Mouse (Mus musculus): Measurements from ENCODE around the gene Usp2. TPM values are rescaled to one million over a fixed set of nuclear protein-coding genes. Genes with fewer than 3 reads are reported as not detected.

The Usp2 gene
- 100 to 1,000 TPM in 1 of 2 experiments, 10 to 100 TPM in 1; 99.3 to 120 TPM for total RNA-seq (2021)
- long read RNA-seq, experiment 1, transcript Usp2-201 (13 exons, 3,867 nt) = minor isoform, 10 of 121 reads
- long read RNA-seq, experiment 1, transcript Usp2-202 (12 exons, 2,057 nt) = major isoform, 83 of 121 reads
- long read RNA-seq, experiment 1, partial matches to known transcripts = 5 of 121 reads
- long read RNA-seq, experiment 1, other reads (novel, unspliced or antisense) = 23 of 121 reads
- long read RNA-seq, experiment 2, transcript Usp2-201 (13 exons, 3,867 nt) = minor isoform, 15 of 80 reads
- long read RNA-seq, experiment 2, transcript Usp2-202 (12 exons, 2,057 nt) = major isoform, 48 of 80 reads
- long read RNA-seq, experiment 2, partial matches to known transcripts = 4 of 80 reads
- long read RNA-seq, experiment 2, other reads (novel, unspliced or antisense) = 12 of 80 reads

GRCm38 (mm10) chr9:44066785-44067225, at the start of gene Usp2:
Usp2 (plus strand) TSS chr9:44067021.
- peak; percentile 99 to 100 for DNase-seq (ENCODE audit: extremely low spot score in 1 of 2, low spot score in 2 of 2)
- Histone ChIP-seq H3K27ac (peak within 1 kb of the TSS; percentile 91), H3K4me3 (peak within 1 kb of the TSS; percentile 62)
- TF ChIP-seq CTCF (IDR thresholded peaks at IDR 0.05) = peak; percentile 99
- intact Hi-C loops (cut with DNase I) = loop anchor here (2.0 to 5.0 kb wide), 4 partner anchors 20 to 80 kb away; partner anchors contain the start of genes C1qtnf5 and Thy1

- H3K4me3 ChIP-seq = no peak overlapping the region
- TF ChIP-seq CTCF (IDR thresholded peaks at IDR 0.05) = no peak
- DNase-seq (ENCODE audit: extremely low spot score in 1 of 2, low spot score in 2 of 2) = no peak
- no peak overlapping the region for H3K27ac ChIP-seq
- intact Hi-C loops (cut with DNase I) = no loop called here
Observed at GRCm38 (mm10) chr9:44017846-44018245, 49.0 kb upstream of the Usp2 start.

- no peak overlapping the region for H3K4me3 ChIP-seq
- intact Hi-C loops (cut with DNase I) = no loop called here
- no peak for DNase-seq (ENCODE audit: extremely low spot score in 1 of 2, low spot score in 2 of 2)
- no peak for TF ChIP-seq CTCF (IDR thresholded peaks at IDR 0.05)
- no peak overlapping the region for H3K27ac ChIP-seq
Observed at GRCm38 (mm10) chr9:44020001-44020400, 46.8 kb upstream of the Usp2 start.

- intact Hi-C loops (cut with DNase I) = no loop called here
- Histone ChIP-seq H3K4me3 (no peak overlapping the region), H3K27ac (no peak overlapping the region)
- DNase-seq (ENCODE audit: extremely low spot score in 1 of 2, low spot score in 2 of 2) = no peak
- no peak for TF ChIP-seq CTCF (IDR thresholded peaks at IDR 0.05)
Observed at GRCm38 (mm10) chr9:44022100-44022847, 44.5 kb upstream of the Usp2 start.

- intact Hi-C loops (cut with DNase I) = no loop called here
- Histone ChIP-seq H3K4me3 (no peak overlapping the region), H3K27ac (no peak overlapping the region)
- no peak for DNase-seq (ENCODE audit: extremely low spot score in 1 of 2, low spot score in 2 of 2)
- TF ChIP-seq CTCF (IDR thresholded peaks at IDR 0.05) = no peak
Observed at GRCm38 (mm10) chr9:44024096-44024495, 42.7 kb upstream of the Usp2 start.

GRCm38 (mm10) chr9:44029580-44030236, 37.1 kb upstream of the Usp2 start:
- no peak for TF ChIP-seq CTCF (IDR thresholded peaks at IDR 0.05)
- Histone ChIP-seq H3K4me3 (no peak overlapping the region), H3K27ac (no peak overlapping the region)
- intact Hi-C loops (cut with DNase I) = no loop called here
- DNase-seq (ENCODE audit: extremely low spot score in 1 of 2, low spot score in 2 of 2) = no peak

- no peak overlapping the region for H3K27ac ChIP-seq
- H3K4me3 ChIP-seq = no peak overlapping the region
- intact Hi-C loops (cut with DNase I) = no loop called here
- no peak for DNase-seq (ENCODE audit: extremely low spot score in 1 of 2, low spot score in 2 of 2)
- TF ChIP-seq CTCF (IDR thresholded peaks at IDR 0.05) = no peak; the same call in 1 of the 2 replicates
Observed at GRCm38 (mm10) chr9:44030646-44031045, 36.2 kb upstream of the Usp2 start.

GRCm38 (mm10) chr9:44031079-44031478, 35.7 kb upstream of the Usp2 start:
- no peak for TF ChIP-seq CTCF (IDR thresholded peaks at IDR 0.05)
- intact Hi-C loops (cut with DNase I) = no loop called here
- no peak for DNase-seq (ENCODE audit: extremely low spot score in 1 of 2, low spot score in 2 of 2)
- Histone ChIP-seq H3K4me3 (no peak overlapping the region), H3K27ac (no peak overlapping the region)

GRCm38 (mm10) chr9:44031946-44032345, 34.9 kb upstream of the Usp2 start:
- no peak overlapping the region for H3K27ac ChIP-seq
- intact Hi-C loops (cut with DNase I) = no loop called here
- no peak overlapping the region for H3K4me3 ChIP-seq
- TF ChIP-seq CTCF (IDR thresholded peaks at IDR 0.05) = no peak
- DNase-seq (ENCODE audit: extremely low spot score in 1 of 2, low spot score in 2 of 2) = no peak

- TF ChIP-seq CTCF (IDR thresholded peaks at IDR 0.05) = no peak
- intact Hi-C loops (cut with DNase I) = no loop called here
Observed at GRCm38 (mm10) chr9:44033317-44033716, 33.5 kb upstream of the Usp2 start.

GRCm38 (mm10) chr9:44033957-44034727, 32.7 kb upstream of the Usp2 start:
- DNase-seq (ENCODE audit: extremely low spot score in 1 of 2, low spot score in 2 of 2) = no peak
- Histone ChIP-seq H3K27ac (no peak overlapping the region), H3K4me3 (no peak overlapping the region)
- no peak for TF ChIP-seq CTCF (IDR thresholded peaks at IDR 0.05)
- intact Hi-C loops (cut with DNase I) = no loop called here

More at GRCm38 (mm10) chr9:44033317-44033716, 33.5 kb upstream of the Usp2 start:
- no peak for DNase-seq (ENCODE audit: extremely low spot score in 1 of 2, low spot score in 2 of 2)
- Histone ChIP-seq H3K4me3 (no peak overlapping the region), H3K27ac (no peak overlapping the region)

Data from left cerebral cortex, adult 2 months (tissue).